Mouse (Mus musculus) right cerebral cortex, postnatal 4 days (tissue): Measurements from ENCODE around the gene Ccnd3.

Source experiments
- DNase-seq: peaks from one replicate; pipeline ENCODE4 v3.0.0-alpha.2; 2022

Gene Ccnd3

GRCm38 (mm10) chr17:47628851-47629676 is 124.2 kb downstream of the Ccnd3 start:
- peak; percentile 94 for DNase-seq

- DNase-seq = peak; percentile 62
Observed at GRCm38 (mm10) chr17:47629717-47630677, 125.1 kb downstream of the Ccnd3 start.

GRCm38 (mm10) chr17:47630678-47631065 is 125.8 kb downstream of the Ccnd3 start, which contains the start of gene Usp49:
Gene Usp49, plus strand, starts transcription at chr17:47630690.
- no peak for DNase-seq

DNA sequence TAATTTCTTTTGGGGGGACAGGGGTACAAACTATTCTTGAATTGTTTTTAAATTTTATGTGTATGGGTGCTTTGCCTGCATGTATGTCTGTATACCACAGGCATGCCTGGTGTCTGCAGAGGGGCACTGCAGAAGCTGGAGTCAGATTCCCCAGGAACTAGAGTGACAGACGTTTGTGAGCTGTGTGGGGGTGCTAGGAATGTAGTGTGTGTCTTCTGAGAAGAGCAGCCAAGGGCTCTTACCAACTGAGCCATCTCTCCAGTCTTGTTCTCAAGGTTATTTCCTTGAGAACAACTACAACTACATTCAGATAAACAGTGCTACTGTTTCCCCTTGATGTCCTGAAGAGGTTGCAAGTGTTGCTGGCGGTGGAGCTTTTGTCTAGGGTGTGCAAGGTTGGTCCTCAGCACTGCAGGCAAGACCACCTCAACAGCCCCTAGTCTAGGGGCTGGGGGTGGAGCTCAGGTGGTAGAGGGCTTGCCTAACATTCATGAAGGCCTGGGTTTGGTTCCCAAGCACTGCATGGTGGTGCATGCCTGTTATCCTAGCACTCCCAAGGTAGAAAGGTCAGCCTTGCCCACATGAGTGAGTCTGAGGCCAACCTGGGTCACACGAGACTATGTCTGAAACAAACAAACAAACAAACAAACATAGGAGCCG is 127.5 kb downstream of the Ccnd3 start:
- no peak for DNase-seq

GRCm38 (mm10) chr17:47633999-47634770 is 129.3 kb downstream of the Ccnd3 start:
- no peak for DNase-seq

DNA sequence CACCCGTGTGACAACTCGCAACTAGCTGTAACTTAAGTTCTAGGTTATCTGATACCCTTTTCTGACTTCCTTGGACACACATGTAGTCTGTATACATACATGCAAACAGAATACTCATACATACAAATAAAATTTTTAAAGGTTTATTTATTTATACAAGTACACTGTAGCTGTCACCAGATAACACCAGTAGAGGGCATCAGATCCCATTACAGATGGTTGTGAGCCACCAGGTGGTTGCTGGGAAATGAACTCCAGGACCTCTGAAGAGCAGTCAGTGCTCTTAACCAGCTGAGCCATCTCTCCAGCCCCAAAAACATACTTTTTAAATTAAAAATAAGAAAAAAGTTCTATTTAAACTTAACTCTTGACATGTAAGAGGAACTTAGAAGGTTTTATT is 138.1 kb downstream of the Ccnd3 start:
- no peak for DNase-seq

DNA sequence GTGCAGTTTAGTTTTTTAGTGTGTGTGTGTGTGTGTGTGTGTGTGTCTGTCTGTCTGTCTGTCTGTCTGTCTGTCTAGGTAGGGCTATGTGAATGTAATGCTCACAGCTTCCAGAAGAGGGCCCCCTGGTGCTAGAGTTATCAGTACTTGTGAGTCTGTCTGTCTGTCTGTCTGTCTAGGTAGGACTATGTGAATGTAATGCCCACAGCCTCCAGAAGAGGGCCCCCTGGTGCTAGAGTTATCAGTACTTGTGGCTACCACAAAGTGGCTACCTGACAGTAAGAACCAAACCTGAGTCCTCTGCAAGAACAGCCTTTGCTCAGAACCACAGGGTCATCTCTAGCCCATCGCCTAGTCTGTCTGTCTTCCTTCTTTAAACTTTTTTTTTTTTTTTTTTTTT is 141.8 kb downstream of the Ccnd3 start:
- no peak for DNase-seq

DNA sequence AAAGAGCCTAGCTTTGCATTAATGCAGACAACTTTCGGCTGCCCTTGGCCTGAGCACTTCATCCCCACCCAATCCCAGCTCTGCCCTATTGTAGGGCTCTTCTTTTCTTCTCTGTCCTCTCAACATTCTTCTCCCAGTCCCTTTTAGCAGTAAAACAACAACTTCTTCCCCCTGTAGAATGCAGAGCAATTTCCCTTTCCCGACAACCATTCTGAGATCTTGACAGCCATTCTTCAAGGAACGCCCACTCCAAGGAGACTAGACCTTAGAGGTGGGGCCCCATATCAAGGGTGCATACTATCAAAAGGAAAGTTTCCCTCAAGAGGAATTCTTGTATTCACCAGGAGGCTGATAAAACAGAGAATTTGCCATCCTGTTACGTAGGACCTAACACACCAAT is 144.1 kb downstream of the Ccnd3 start:
- DNase-seq = no peak
